Mouse (Mus musculus) hindbrain, embryonic 13.5 days (tissue): ENCODE data around the gene Sel1l3. TPM values are rescaled to one million over a fixed set of nuclear protein-coding genes. Genes with fewer than 3 reads are reported as not detected.
A peak's percentile ranks its signal among the peaks of the same experiment; 100 is the strongest.

Experiments
- ATAC-seq: fragments of 200-750 bp; cut with Nextera tagmentation; 2 replicates; pipeline ENCODE4 v1.8.0; 2017; ENCODE audit warnings: moderate TSS enrichment; ENCODE audit not compliant: low FRiP score
- H3K27ac ChIP-seq: fragments of 300-500 bp; sonication (generic); 2 replicates; pipeline ENCODE4 v1.5.1; 2015; ENCODE audit warnings: inconsistent platforms, mild to moderate bottlenecking, moderate library complexity
- H3K27me3 ChIP-seq: fragments of 300-500 bp; sonication (generic); 2 replicates; pipeline ENCODE4 v1.6.1; 2015; ENCODE audit warnings: mild to moderate bottlenecking, inconsistent platforms
- H3K36me3 ChIP-seq: fragments of 300-500 bp; sonication (generic); 2 replicates; pipeline ENCODE4 v1.6.1; 2015; ENCODE audit warnings: mild to moderate bottlenecking, inconsistent platforms
- H3K4me1 ChIP-seq: fragments of 300-500 bp; sonication (generic); replicated peaks from 2 replicates; pipeline ENCODE4 v1.6.1; 2015; ENCODE audit warnings: inconsistent platforms
- H3K4me2 ChIP-seq: fragments of 300-500 bp; sonication (generic); 2 replicates; pipeline ENCODE4 v1.6.1; 2015; ENCODE audit warnings: inconsistent platforms, mild to moderate bottlenecking, moderate library complexity
- H3K4me3 ChIP-seq: fragments of 300-500 bp; sonication (generic); 2 replicates; pipeline ENCODE4 v1.5.1; 2015; ENCODE audit warnings: mild to moderate bottlenecking, inconsistent platforms
- H3K9ac ChIP-seq: fragments of 300-500 bp; sonication (generic); 2 replicates; pipeline ENCODE4 v1.6.1; 2015; ENCODE audit warnings: mild to moderate bottlenecking, inconsistent platforms
- H3K9me3 ChIP-seq: fragments of 300-500 bp; sonication (generic); 2 replicates; pipeline ENCODE4 v1.6.1; 2016; ENCODE audit warnings: inconsistent platforms
- WGBS: fragments of 180-500 bp; shearing (Covaris S2); methylation state at CpG from one replicate; pipeline ENCODE4 v1.1.7; 2015; 5-methylcytosine and 5-hydroxymethylcytosine counted together
- polyA plus RNA-seq: library from polyadenylated mRNA; unstranded; fragments of >200 nt; fragmentation: Nextera tagmentation; extraction: Ambion mirVana; gene quantifications from 2 replicates; pipeline ENCODE4 v1.2.1, GENCODE M21; 2015

The Sel1l3 gene
- polyA plus RNA-seq, 1 experiment from 2014 or later = 5.2 TPM

DNA sequence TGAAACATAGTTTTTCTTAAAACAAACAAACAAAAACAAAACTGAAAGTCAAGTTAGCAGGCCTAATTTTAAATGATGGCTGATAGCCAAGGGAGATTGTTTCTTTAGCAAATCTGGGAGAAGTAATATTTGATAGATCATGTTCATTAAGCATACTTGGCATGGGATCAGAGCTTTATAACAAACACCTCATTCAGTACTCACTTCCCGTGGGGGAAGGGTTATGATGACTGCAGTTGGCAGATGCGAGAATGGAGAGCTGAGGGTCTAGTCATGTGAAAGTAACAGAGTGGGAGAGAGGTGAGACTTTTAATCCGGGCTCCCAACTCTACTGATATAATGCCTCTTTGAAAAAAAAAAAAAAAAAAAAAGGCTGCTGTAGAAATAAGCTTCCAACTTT lies 94.0 kb downstream of the Sel1l3 start:
- Histone ChIP-seq H3K4me3 (no peak overlapping the region), H3K4me1 (peaks cover 9% of the 10 kb centered on the region), H3K9ac (no peak overlapping the region), H3K4me2 (no peak overlapping the region), H3K27me3 (no peaks in the 10 kb centered on the region), H3K9me3 (no peaks in the 10 kb centered on the region), H3K27ac (no peak overlapping the region), H3K36me3 (peaks cover 7% of the 10 kb centered on the region; the same call in 1 of the 2 replicates)
- no peak for ATAC-seq
- 58% methylated on average over 3 of the region's 3 CpGs for WGBS

- ATAC-seq = no peak
- H3K9ac ChIP-seq = no peak overlapping the region
- H3K4me1 ChIP-seq = peaks cover 12% of the 10 kb centered on the region
- H3K4me2 ChIP-seq = no peak overlapping the region
- H3K27ac ChIP-seq = no peak overlapping the region
- no peak overlapping the region for H3K4me3 ChIP-seq
- no peaks in the 10 kb centered on the region for H3K27me3 ChIP-seq
- WGBS = 89% methylated on average over 8 of the region's 8 CpGs
- H3K36me3 ChIP-seq = peaks cover 7% of the 10 kb centered on the region; the same call in 1 of the 2 replicates
- H3K9me3 ChIP-seq = 0 out of 2 replicates have a peak, but pooled peaks cover under 1% of the 10 kb centered on the region
Measured at GRCm38 (mm10) chr5:53118212-53118611, 95.5 kb downstream of the Sel1l3 start.

DNA sequence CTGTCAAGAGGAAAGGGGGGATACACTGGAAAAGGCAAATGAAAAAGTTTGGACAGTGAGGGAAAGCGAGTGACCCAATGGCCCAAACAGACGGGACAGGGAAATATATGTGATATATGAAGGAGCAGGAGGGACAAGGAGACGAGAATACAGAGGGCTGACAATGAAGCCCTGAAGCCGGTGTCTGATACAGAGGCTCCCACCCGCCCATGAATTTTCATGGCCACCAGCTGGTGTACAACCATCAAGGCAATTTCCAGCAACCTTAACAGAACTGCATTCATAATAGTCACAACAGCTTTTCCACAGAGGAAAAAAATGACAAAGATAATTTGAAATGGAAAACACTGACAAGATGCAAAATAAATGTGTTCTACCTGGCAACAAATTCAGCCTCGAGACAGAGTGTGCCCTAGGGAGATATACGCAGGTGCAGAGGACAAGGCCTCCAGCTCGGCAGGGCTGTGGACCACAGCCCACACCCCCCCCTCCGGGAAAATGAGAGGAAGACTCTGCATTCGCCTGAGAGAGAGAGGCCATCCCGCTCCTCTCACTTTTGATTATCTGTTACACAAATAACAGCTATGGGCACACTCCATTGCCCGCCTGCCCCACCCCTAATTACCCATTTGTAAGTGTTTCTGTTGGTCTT lies 99.0 kb downstream of the Sel1l3 start:
- 0 out of 2 replicates have a peak, but pooled peaks cover 6% of the 10 kb centered on the region for H3K9me3 ChIP-seq
- no peak overlapping the region for H3K4me2 ChIP-seq
- peaks cover 22% of the 10 kb centered on the region for H3K4me1 ChIP-seq
- H3K4me3 ChIP-seq = no peak overlapping the region
- peak overlapping the region; percentile 30; the same call in 1 of the 2 replicates for H3K27ac ChIP-seq
- H3K36me3 ChIP-seq = peaks cover 5% of the 10 kb centered on the region; the same call in 1 of the 2 replicates
- no peaks in the 10 kb centered on the region for H3K27me3 ChIP-seq
- 40% methylated on average over 12 of the region's 12 CpGs for WGBS
- no peak overlapping the region for H3K9ac ChIP-seq
- peak; percentile 66; the same call in 1 of the 2 replicates for ATAC-seq

DNA sequence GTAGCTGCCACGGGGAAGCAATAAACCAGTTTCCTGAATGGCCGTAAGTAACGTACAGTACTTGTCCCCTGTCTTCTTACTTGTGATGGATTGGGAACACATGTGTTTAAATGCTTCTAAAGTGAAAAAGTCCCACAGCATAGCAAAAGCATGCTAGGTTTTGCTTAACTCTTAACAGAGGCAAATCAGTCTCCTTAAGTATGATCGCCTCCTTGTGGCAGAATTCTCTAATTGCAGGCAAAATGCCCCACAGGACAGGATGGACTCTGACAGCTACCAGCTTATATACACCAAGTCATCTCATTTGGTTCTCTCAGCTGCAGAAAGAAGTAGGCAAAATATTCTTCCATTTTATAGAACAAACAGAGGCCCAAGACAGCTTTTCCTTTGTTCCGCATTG lies 100.8 kb downstream of the Sel1l3 start:
- Histone ChIP-seq H3K9me3 (0 out of 2 replicates have a peak, but pooled peaks cover 6% of the 10 kb centered on the region), H3K4me1 (peaks cover 22% of the 10 kb centered on the region), H3K4me3 (no peak overlapping the region), H3K9ac (no peak overlapping the region), H3K27me3 (no peaks in the 10 kb centered on the region), H3K4me2 (no peak overlapping the region), H3K27ac (no peak overlapping the region), H3K36me3 (peaks cover 5% of the 10 kb centered on the region; the same call in 1 of the 2 replicates)
- no peak for ATAC-seq
- 94% methylated on average over 5 of the region's 5 CpGs for WGBS

GRCm38 (mm10) chr5:53111036-53111435 lies 102.7 kb downstream of the Sel1l3 start:
- H3K4me3 ChIP-seq = no peak overlapping the region
- H3K9me3 ChIP-seq = 0 out of 2 replicates have a peak, but pooled peaks cover 6% of the 10 kb centered on the region
- no peak overlapping the region for H3K27ac ChIP-seq
- peaks cover 22% of the 10 kb centered on the region for H3K4me1 ChIP-seq
- no peak for ATAC-seq
- H3K36me3 ChIP-seq = peaks cover 3% of the 10 kb centered on the region; the same call in 1 of the 2 replicates
- no peaks in the 10 kb centered on the region for H3K27me3 ChIP-seq
- no peak overlapping the region for H3K9ac ChIP-seq
- no peak overlapping the region for H3K4me2 ChIP-seq
- WGBS = 49% methylated on average over 5 of the region's 5 CpGs

DNA sequence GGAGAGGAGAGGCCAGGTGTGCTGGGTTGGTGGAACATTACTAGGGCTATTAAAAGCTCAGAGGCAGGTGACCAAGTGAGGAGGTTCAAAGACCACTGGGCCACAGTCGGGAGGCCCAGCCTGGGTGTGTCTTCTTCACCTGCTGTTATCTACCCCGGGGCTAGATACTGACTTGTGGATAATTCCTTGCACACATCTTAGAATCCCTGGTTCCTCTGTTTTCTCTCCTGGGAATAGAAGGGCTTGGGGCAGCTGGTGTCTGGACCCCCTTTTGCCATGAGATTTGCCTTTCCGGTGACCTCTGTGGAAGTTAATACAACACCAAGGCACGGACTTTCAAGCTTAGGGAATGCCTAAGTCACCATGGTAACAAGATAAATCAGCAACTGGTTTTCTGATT lies 103.5 kb downstream of the Sel1l3 start:
- H3K4me3 ChIP-seq = no peak overlapping the region
- H3K4me2 ChIP-seq = no peak overlapping the region
- H3K27me3 ChIP-seq = no peaks in the 10 kb centered on the region
- 0 out of 2 replicates have a peak, but pooled peaks cover 6% of the 10 kb centered on the region for H3K9me3 ChIP-seq
- peaks cover 3% of the 10 kb centered on the region; the same call in 1 of the 2 replicates for H3K36me3 ChIP-seq
- H3K4me1 ChIP-seq = peaks cover 22% of the 10 kb centered on the region
- H3K27ac ChIP-seq = no peak overlapping the region
- 48% methylated on average over 4 of the region's 4 CpGs for WGBS
- ATAC-seq = no peak
- H3K9ac ChIP-seq = no peak overlapping the region

GRCm38 (mm10) chr5:53108668-53109067 lies 105.1 kb downstream of the Sel1l3 start:
- Histone ChIP-seq H3K4me1 (peaks cover 15% of the 10 kb centered on the region), H3K9me3 (0 out of 2 replicates have a peak, but pooled peaks cover 6% of the 10 kb centered on the region), H3K4me2 (no peak overlapping the region), H3K27ac (no peak overlapping the region), H3K36me3 (peaks cover 3% of the 10 kb centered on the region; the same call in 1 of the 2 replicates), H3K9ac (no peak overlapping the region), H3K27me3 (no peaks in the 10 kb centered on the region), H3K4me3 (no peak overlapping the region)
- ATAC-seq = no peak
- WGBS = 82% methylated on average over 1 of the region's 1 CpGs

- ATAC-seq = no peak
- H3K4me1 ChIP-seq = peaks cover 15% of the 10 kb centered on the region
- no peak overlapping the region for H3K4me3 ChIP-seq
- 86% methylated on average over 9 of the region's 9 CpGs for WGBS
- H3K4me2 ChIP-seq = no peak overlapping the region
- no peak overlapping the region for H3K27ac ChIP-seq
- no peak overlapping the region for H3K9ac ChIP-seq
- H3K9me3 ChIP-seq = 0 out of 2 replicates have a peak, but pooled peaks cover 4% of the 10 kb centered on the region
- peaks cover under 1% of the 10 kb centered on the region; the same call in 1 of the 2 replicates for H3K36me3 ChIP-seq
- H3K27me3 ChIP-seq = no peaks in the 10 kb centered on the region
Measured at GRCm38 (mm10) chr5:53108026-53108425, 105.7 kb downstream of the Sel1l3 start.

DNA sequence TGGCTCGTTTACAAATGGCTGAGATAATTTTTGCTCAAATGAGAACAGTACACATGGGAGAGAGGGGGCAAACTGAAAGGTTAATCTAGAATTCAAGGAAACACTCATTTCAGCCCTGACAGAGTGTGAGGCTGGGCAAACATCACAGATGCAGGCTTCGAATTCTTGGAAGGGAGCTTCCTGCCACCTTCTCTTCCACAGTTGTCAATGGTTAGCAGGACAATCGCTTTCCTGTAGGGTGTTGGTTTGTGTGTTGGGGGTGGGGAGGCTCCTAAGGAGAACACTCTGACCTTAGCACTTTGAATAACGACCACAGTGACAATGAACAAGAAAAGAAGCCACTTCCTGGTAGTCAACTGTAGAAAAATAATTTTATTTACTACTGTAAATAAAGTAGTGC lies 107.0 kb downstream of the Sel1l3 start:
- 60% methylated on average over 4 of the region's 4 CpGs for WGBS
- H3K9ac ChIP-seq = no peak overlapping the region

DNA sequence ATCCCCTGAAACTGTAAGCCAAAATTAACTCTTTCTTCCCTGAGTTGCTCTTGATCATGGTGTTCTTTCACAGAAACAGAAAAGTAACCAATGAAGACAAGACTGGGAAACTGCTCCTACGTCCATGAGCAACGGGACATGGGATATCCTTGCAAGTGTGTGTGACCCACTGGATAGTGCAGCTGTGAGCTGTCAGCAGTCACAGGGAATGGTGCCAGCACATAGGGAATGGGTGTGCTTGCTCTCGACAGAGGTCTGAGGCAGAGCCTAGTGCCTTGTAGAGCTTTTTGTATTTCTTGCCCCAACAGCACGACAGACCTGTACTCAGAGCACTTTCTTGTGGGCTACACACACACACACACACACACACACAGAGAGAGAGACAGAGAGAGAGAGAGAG lies 107.6 kb downstream of the Sel1l3 start:
- WGBS = 80% methylated on average over 4 of the region's 4 CpGs
- Histone ChIP-seq H3K36me3 (no peaks in the 10 kb centered on the region), H3K4me2 (no peak overlapping the region), H3K27ac (no peak overlapping the region), H3K4me3 (no peak overlapping the region), H3K9me3 (no peaks in the 10 kb centered on the region), H3K4me1 (peaks cover 10% of the 10 kb centered on the region), H3K27me3 (no peaks in the 10 kb centered on the region), H3K9ac (no peak overlapping the region)
- no peak for ATAC-seq

More for the DNA sequence above, 107.0 kb downstream of the Sel1l3 start:
- ATAC-seq = no peak
- H3K36me3 ChIP-seq = no peaks in the 10 kb centered on the region
- no peak overlapping the region for H3K27ac ChIP-seq
- H3K4me1 ChIP-seq = peaks cover 15% of the 10 kb centered on the region
- H3K27me3 ChIP-seq = no peaks in the 10 kb centered on the region
- no peaks in the 10 kb centered on the region for H3K9me3 ChIP-seq
- no peak overlapping the region for H3K4me3 ChIP-seq
- no peak overlapping the region for H3K4me2 ChIP-seq

DNA sequence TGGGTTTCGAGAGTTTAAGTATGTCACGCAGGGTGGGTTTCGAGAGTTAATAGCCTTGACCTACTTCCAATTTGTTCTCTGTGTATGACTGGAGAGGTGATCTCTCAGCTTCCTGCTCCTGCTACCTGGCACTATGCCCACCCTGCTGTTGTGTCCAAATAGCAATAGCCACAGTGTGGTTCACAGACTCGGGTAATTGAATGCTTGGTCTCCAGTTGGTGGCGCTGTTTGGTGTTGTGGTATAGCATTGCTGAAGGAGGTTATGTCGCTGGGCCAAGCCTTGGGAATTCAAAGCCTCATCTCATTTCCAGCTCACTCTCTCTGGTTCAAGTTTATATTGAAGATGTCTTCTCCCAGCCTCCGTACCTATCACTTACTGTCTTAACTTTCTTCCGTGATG lies 108.0 kb downstream of the Sel1l3 start:
- H3K4me3 ChIP-seq = no peak overlapping the region
- H3K27me3 ChIP-seq = no peaks in the 10 kb centered on the region
- H3K9ac ChIP-seq = no peak overlapping the region
- ATAC-seq = no peak
- peaks cover 8% of the 10 kb centered on the region for H3K4me1 ChIP-seq
- H3K9me3 ChIP-seq = no peaks in the 10 kb centered on the region
- 75% methylated on average over 8 of the region's 8 CpGs for WGBS
- no peaks in the 10 kb centered on the region for H3K36me3 ChIP-seq
- no peak overlapping the region for H3K4me2 ChIP-seq
- H3K27ac ChIP-seq = no peak overlapping the region

DNA sequence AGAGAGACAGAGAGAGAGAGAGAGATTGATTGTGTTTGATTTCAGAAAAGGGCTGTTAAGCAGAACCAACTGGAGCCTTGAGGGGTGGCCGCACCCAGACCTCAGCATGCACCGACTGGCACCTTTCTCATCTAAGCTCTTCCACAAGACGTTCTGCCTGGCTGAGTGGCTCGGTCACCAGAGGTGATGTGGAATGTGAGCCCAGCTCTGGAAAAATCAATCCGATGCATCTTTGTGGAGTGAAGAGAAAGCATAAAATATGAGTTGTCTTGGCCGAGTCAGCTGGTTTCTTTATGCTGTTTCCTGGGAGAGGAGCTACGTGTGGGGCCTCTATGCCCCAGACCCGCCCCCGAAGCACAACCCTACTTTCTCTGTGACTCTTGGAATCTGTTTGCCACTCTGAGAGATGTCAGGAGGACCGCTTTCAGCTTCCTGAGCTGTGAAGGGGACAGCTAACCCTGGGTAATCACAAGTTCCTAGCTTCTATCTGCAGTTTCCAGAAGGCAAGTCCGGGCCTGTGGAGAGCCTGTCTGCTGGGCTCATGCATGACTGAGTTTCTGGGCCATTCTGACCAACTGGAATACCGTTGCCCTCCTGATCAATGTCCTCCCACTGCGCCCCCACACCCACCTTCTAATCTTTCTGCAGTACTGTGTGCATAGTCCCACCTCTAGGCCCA lies 109.4 kb downstream of the Sel1l3 start:
- no peaks in the 10 kb centered on the region for H3K27me3 ChIP-seq
- H3K9ac ChIP-seq = no peak overlapping the region
- WGBS = 69% methylated on average over 13 of the region's 13 CpGs
- no peak for ATAC-seq
- H3K4me2 ChIP-seq = no peak overlapping the region
- H3K9me3 ChIP-seq = no peaks in the 10 kb centered on the region
- no peak overlapping the region for H3K27ac ChIP-seq
- no peaks in the 10 kb centered on the region for H3K4me1 ChIP-seq
- no peaks in the 10 kb centered on the region for H3K36me3 ChIP-seq
- H3K4me3 ChIP-seq = no peak overlapping the region
